Mouse (Mus musculus) adrenal gland, postnatal 36 days (tissue): ENCODE results near the gene Epb41l2. TPM values are rescaled to one million over a fixed set of nuclear protein-coding genes. Genes with fewer than 3 reads are reported as not detected.
A peak's percentile ranks its signal among the peaks of the same experiment; 100 is the strongest.

Experiments
- DNase-seq, 2 experiments: peaks; one replicate each; pipeline ENCODE4 v3.0.0; 2021; ENCODE audit warnings: mixed read lengths in 1 of 2
- total RNA-seq, 2 experiments: library from RNA; stranded (reverse); gene quantifications; 2 replicates each; pipeline ENCODE4 v1.2.3; 2021

Gene Epb41l2
- total RNA-seq, 2 experiments from 2014 or later = 61.3 to 71.6 TPM

- no peak for DNase-seq
Observed at GRCm38 (mm10) chr10:25499323-25500071, 139.9 kb downstream of the Epb41l2 start.

GRCm38 (mm10) chr10:25503250-25503649 lies 143.7 kb downstream of the Epb41l2 start:
- no peak for DNase-seq

GRCm38 (mm10) chr10:25513821-25514220 lies 154.2 kb downstream of the Epb41l2 start:
- no peak for DNase-seq

GRCm38 (mm10) chr10:25519954-25520353 lies 160.4 kb downstream of the Epb41l2 start:
- no peak for DNase-seq

- DNase-seq = peak in 1 of 2 experiments; percentile 12
Observed at GRCm38 (mm10) chr10:25520428-25520827, 160.8 kb downstream of the Epb41l2 start.

- DNase-seq = no peak
Observed at GRCm38 (mm10) chr10:25523727-25524126, 164.1 kb downstream of the Epb41l2 start.

GRCm38 (mm10) chr10:25526156-25526555 lies 166.6 kb downstream of the Epb41l2 start:
- DNase-seq = no peak

- DNase-seq = no peak
Observed at GRCm38 (mm10) chr10:25526622-25527021, 167.0 kb downstream of the Epb41l2 start.

GRCm38 (mm10) chr10:25527126-25527525 lies 167.5 kb downstream of the Epb41l2 start:
- DNase-seq = no peak

- DNase-seq = no peak
Observed at GRCm38 (mm10) chr10:25531335-25531734, 171.7 kb downstream of the Epb41l2 start.

GRCm38 (mm10) chr10:25533105-25533504 lies 173.5 kb downstream of the Epb41l2 start:
- DNase-seq = no peak

- DNase-seq = no peak
Observed at GRCm38 (mm10) chr10:25533513-25534246, 174.1 kb downstream of the Epb41l2 start.

GRCm38 (mm10) chr10:25534467-25534866 lies 174.9 kb downstream of the Epb41l2 start:
- no peak for DNase-seq

- DNase-seq = no peak
Observed at GRCm38 (mm10) chr10:25535891-25536331, 176.3 kb downstream of the Epb41l2 start, which contains the start of gene Smlr1. Gene Smlr1 (minus strand): TSS chr10:25536267.

GRCm38 (mm10) chr10:25536621-25537020 lies 177.0 kb downstream of the Epb41l2 start:
- DNase-seq = no peak

GRCm38 (mm10) chr10:25538738-25539137 lies 179.1 kb downstream of the Epb41l2 start:
- DNase-seq = no peak

- peak in 1 of 2 experiments; percentile 24 for DNase-seq
Observed at GRCm38 (mm10) chr10:25539146-25539770, 179.7 kb downstream of the Epb41l2 start.

- DNase-seq = no peak
Observed at GRCm38 (mm10) chr10:25539771-25540168, 180.2 kb downstream of the Epb41l2 start.

GRCm38 (mm10) chr10:25541097-25541496 lies 181.5 kb downstream of the Epb41l2 start:
- no peak for DNase-seq

- DNase-seq = no peak
Observed at GRCm38 (mm10) chr10:25552936-25553335, 193.3 kb downstream of the Epb41l2 start.

- no peak for DNase-seq
Observed at GRCm38 (mm10) chr10:25571319-25572240, 212.0 kb downstream of the Epb41l2 start.
